ENCODE assay signal across 8 mouse cellular contexts in the genomic region with DNA sequence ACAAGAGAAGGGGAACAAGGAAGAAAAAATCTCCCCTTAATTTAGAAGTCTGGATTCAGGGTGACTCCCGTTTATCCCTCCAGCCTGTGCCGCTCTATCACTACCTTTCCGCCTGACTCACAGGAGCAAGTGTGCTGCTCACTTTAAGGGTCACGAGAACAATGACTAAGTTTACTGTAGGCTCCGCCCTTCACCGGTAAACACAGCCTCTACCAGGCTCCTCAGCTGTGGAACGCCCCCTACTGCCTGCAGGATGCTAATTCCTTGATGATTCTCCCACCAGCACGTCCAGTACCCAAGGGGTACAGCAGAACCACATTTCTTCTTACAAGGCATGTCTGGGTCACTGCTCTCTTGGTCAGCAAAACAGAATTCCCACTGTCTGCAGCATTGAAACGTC.
DNase-seq lines count a peak whose midpoint lies in the region; ATAC-seq lines count a peak whose summit lies in the region.

No protein-coding gene starts in this region.

- H3K4me3 ChIP-seq in limb, embryonic 11.5 days (ENCODE audit: low read depth, low read length) = no peak overlapping the region
- H3K4me3 ChIP-seq in neural tube, embryonic 13.5 days = 0 out of 2 replicates have a peak overlapping the region, but pooled peaks have one; percentile 3

- no peaks in the 10 kb centered on the region for H3K36me3 ChIP-seq in limb, embryonic 11.5 days (ENCODE audit: control insufficient read depth, insufficient read depth, low read length)
- H3K36me3 ChIP-seq in neural tube, embryonic 13.5 days = no peaks in the 10 kb centered on the region

- WGBS in limb, embryonic 11.5 days = 10% methylated on average over 9 of the region's 9 CpGs
- WGBS in neural tube, embryonic 13.5 days = 7% methylated on average over 9 of the region's 9 CpGs

- intact Hi-C loops in left cerebral cortex, postnatal 4 days (cut with DNase I) = loop anchor here (5.0 kb wide), 1 partner anchor 310 kb away; no protein-coding TSS in a partner anchor
- intact Hi-C loops in left cerebral cortex, postnatal 25 days (cut with DNase I) = no loop called here
- intact Hi-C loops in heart, postnatal 10 days (cut with DNase I) = loop anchor here (2.0 to 5.0 kb wide), 2 partner anchors 20 to 70 kb away; no protein-coding TSS in a partner anchor

- H3K4me1 ChIP-seq in limb, embryonic 11.5 days (ENCODE audit: control insufficient read depth, insufficient read depth, low read length) = peaks cover 4% of the 10 kb centered on the region; the same call in 1 of the 2 replicates
- H3K4me1 ChIP-seq in neural tube, embryonic 13.5 days (replicated peaks) = peaks cover 87% of the 10 kb centered on the region

- H3K27ac ChIP-seq in limb, embryonic 11.5 days (replicated peaks; ENCODE audit: low read depth, low read length) = no peak overlapping the region
- H3K27ac ChIP-seq in neural tube, embryonic 13.5 days (replicated peaks) = peak overlapping the region; percentile 85

- H3K27me3 ChIP-seq in limb, embryonic 11.5 days (ENCODE audit: control insufficient read depth, insufficient read depth, low read length) = peaks cover 12% of the 10 kb centered on the region
- no peaks in the 10 kb centered on the region for H3K27me3 ChIP-seq in neural tube, embryonic 13.5 days

- ATAC-seq in limb, embryonic 11.5 days (ENCODE audit: insufficient number of reproducible peaks, low FRiP score, low TSS enrichment, low read depth) = no peak
- ATAC-seq in neural tube, embryonic 13.5 days (ENCODE audit: low read depth) = 0 out of 2 replicates have a peak, but pooled peaks have one; percentile 41

- no peak overlapping the region for H3K4me2 ChIP-seq in limb, embryonic 11.5 days (ENCODE audit: low read depth, severe bottlenecking)
- peak overlapping the region; percentile 46 for H3K4me2 ChIP-seq in neural tube, embryonic 13.5 days

- H3K9ac ChIP-seq in limb, embryonic 11.5 days (ENCODE audit: low read length) = no peak overlapping the region
- H3K9ac ChIP-seq in neural tube, embryonic 13.5 days = peak overlapping the region; percentile 58

- no peaks in the 10 kb centered on the region for H3K9me3 ChIP-seq in limb, embryonic 11.5 days (ENCODE audit: control insufficient read depth, low read length)
- H3K9me3 ChIP-seq in neural tube, embryonic 13.5 days = no peaks in the 10 kb centered on the region

- peak; percentile 6 for DNase-seq in left cerebral cortex, postnatal 4 days
- DNase-seq in left cerebral cortex, postnatal 25 days (ENCODE audit: low spot score in 2 of 2) = no peak
- DNase-seq in adrenal gland, postnatal 36 days = peak; percentile 79 to 86
- DNase-seq in heart, postnatal 10 days = peak; percentile 34 to 58
- peak; percentile 73 for DNase-seq in limb, embryonic 11.5 days (ENCODE audit: low spot score)
- no peak for DNase-seq in frontal cortex, postnatal 14 days (ENCODE audit: low spot score in 2 of 2)
- DNase-seq in frontal cortex, postnatal 25 days (ENCODE audit: low spot score in 2 of 2) = no peak

Comparison
In these comparisons a context has a peak if more than half of its experiments do, and no peak if none do; other contexts are left out.
1. DNase-seq: peak in left cerebral cortex, postnatal 4 days (single experiment), adrenal gland, postnatal 36 days (2 of 2), heart, postnatal 10 days (2 of 2) and limb, embryonic 11.5 days (single experiment); none in left cerebral cortex, postnatal 25 days (0 of 2), frontal cortex, postnatal 14 days (0 of 2) and frontal cortex, postnatal 25 days (0 of 2).